Mouse (Mus musculus): ENCODE measurements around the gene Pkd1.

DNA sequence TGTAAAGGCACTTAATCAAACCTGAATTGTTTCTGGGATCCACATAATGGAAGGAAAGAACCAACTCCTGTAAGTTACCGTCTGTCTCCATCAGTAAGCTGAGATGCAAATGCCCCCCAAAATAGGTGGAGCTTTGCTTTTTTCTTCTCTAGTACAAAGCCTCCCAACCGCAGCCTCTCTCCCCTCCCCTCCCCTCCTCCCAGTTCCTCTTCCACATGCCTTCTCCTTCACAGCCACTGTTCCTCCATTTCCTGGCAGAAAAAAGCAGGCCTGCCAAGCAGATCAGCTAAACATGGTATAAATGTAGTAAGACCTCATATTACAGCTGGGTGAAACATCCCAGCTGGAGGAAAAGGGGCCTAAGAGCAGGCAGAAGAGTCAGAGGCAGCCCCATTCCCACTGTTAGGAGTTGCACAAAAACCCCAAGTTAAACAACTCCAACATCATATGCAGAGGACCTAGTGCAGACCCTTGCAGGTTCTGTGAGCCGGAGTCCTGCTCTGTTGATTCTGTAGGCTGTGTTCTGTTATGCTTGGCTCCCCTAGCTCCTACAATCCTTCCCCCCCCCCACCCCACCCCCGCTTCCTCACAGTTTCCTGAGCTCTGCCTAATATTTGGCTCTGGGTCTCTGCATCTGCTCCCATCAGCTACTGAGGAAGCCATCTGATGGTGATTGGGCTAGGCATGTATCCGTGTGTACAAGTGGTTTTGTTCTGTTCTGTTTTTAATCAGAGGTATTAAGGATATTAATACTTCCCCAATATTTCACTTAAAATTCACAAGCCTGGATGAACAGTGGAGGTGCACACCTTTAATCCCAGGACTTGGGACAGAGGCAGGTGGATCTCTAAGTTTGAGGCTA is 34.2 kb downstream of the Pkd1 start:
- TF ChIP-seq CTCF (IDR thresholded peaks at IDR 0.05; ENCODE audit: low read depth, low read length) (no peak), POLR2A (IDR thresholded peaks at IDR 0.05; ENCODE audit: borderline replicate concordance, low read depth, low read length) (no peak)
